Mouse (Mus musculus): ENCODE data around the gene Epha8. TPM values are rescaled to one million over a fixed set of nuclear protein-coding genes. Genes with fewer than 3 reads are reported as not detected.

The Epha8 gene
- polyA plus RNA-seq, 1 experiment from 2014 or later = 1.9 TPM

DNA sequence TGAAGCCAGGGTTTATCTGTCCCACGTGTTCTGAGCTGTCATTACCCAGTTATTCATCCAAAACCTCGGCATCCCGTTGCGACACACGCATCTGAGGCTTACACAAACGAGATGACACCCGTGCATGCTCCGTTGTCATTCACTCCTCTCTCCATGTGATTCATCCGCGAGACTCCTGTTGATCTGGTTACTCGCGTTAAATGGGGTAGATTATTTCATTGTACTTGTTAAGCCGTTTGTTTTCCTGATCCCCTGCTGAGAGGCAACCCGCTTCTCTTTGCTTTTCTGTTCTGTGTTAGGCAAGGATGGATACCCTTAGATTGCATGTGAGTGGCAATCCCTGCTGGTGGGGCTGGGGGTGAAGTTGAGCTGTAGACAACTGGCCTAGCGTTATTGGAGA, 30.8 kb downstream of the Epha8 start:
- no peak for ATAC-seq
- 2% methylated on average over 15 of the region's 15 CpGs for WGBS
- H3K36me3 ChIP-seq (ENCODE audit: control insufficient read depth, insufficient read depth, low read length) = no peaks in the 10 kb centered on the region
- no peak overlapping the region for H3K9ac ChIP-seq (ENCODE audit: low read length)
- no peak overlapping the region for H3K4me2 ChIP-seq (ENCODE audit: low read length)
- no peaks in the 10 kb centered on the region for H3K9me3 ChIP-seq (replicated peaks; ENCODE audit: control insufficient read depth, low read length)
- H3K4me3 ChIP-seq (ENCODE audit: low read depth, low read length) = no peak overlapping the region
- no peak overlapping the region for H3K27ac ChIP-seq (ENCODE audit: low read depth, low read length)
- 0 out of 2 replicates have a peak, but pooled peaks cover 2% of the 10 kb centered on the region for H3K4me1 ChIP-seq (ENCODE audit: control insufficient read depth, insufficient read depth, low read length)
- DNase-seq (ENCODE audit: low spot score) = peak; percentile 36
- H3K27me3 ChIP-seq (replicated peaks; ENCODE audit: control insufficient read depth, insufficient read depth, low read length) = peaks cover 10% of the 10 kb centered on the region; the same call in 1 of the 2 replicates

DNA sequence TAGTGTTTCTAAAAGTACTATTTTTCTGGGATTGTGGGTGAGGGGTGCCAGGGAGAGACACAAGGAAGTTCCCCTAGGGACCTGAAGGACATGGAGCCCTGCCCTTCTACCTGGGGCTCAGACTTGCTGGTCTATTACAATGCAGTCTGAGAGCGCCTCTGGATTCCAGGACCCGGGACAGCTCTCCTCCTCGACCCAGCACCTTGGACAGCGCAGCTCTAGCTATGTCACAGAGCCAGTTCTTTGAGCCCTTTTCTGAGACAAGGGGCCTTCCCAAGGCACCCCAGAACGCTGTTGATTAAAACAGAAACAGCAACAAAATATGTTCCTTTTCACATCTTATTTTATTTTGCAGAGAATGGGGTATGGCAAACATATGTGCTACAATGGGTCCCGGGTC, 32.1 kb downstream of the Epha8 start:
- Histone ChIP-seq H3K9ac (ENCODE audit: low read length) (no peak overlapping the region), H3K36me3 (ENCODE audit: control insufficient read depth, insufficient read depth, low read length) (no peaks in the 10 kb centered on the region), H3K27me3 (replicated peaks; ENCODE audit: control insufficient read depth, insufficient read depth, low read length) (peaks cover 10% of the 10 kb centered on the region; the same call in 1 of the 2 replicates), H3K27ac (ENCODE audit: low read depth, low read length) (no peak overlapping the region), H3K4me3 (ENCODE audit: low read depth, low read length) (no peak overlapping the region), H3K9me3 (replicated peaks; ENCODE audit: control insufficient read depth, low read length) (no peaks in the 10 kb centered on the region), H3K4me1 (ENCODE audit: control insufficient read depth, insufficient read depth, low read length) (0 out of 2 replicates have a peak, but pooled peaks cover 2% of the 10 kb centered on the region), H3K4me2 (ENCODE audit: low read length) (no peak overlapping the region)
- WGBS = 5% methylated on average over 6 of the region's 6 CpGs
- DNase-seq (ENCODE audit: low spot score) (no peak), ATAC-seq (no peak)

DNA sequence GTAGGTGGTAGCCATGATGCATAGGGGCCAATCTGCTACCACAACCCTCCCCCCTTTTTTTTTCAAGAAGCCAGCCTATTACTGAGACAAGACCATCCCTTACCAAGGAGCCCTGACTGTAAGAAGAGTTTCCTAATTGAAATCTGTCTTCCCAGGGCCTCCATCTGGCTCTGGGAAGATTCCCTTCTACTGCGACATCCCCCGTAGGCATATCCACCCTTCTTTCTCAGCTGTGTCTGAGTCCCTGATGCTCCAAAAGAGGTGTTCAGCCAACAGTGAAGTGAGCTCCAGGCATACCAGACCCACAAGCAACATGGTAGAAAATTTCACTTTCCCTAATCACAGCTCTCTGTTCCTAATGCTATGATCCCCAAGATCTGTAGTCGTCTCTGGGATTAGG, 37.1 kb downstream of the Epha8 start:
- 70% methylated on average over 3 of the region's 3 CpGs for WGBS

GRCm38 (mm10) chr4:136918834-136919233, 37.8 kb downstream of the Epha8 start:
- Histone ChIP-seq H3K36me3 (ENCODE audit: control insufficient read depth, insufficient read depth, low read length) (no peaks in the 10 kb centered on the region), H3K4me1 (ENCODE audit: control insufficient read depth, insufficient read depth, low read length) (peaks cover 15% of the 10 kb centered on the region), H3K4me3 (ENCODE audit: low read depth, low read length) (no peak overlapping the region), H3K4me2 (ENCODE audit: low read length) (no peak overlapping the region), H3K27me3 (replicated peaks; ENCODE audit: control insufficient read depth, insufficient read depth, low read length) (no peaks in the 10 kb centered on the region), H3K9ac (ENCODE audit: low read length) (no peak overlapping the region), H3K9me3 (replicated peaks; ENCODE audit: control insufficient read depth, low read length) (no peaks in the 10 kb centered on the region), H3K27ac (ENCODE audit: low read depth, low read length) (no peak overlapping the region)
- ATAC-seq = no peak
- 91% methylated on average over 8 of the region's 8 CpGs for WGBS
- DNase-seq (ENCODE audit: low spot score) = no peak

More for the DNA sequence above, 37.1 kb downstream of the Epha8 start:
- Histone ChIP-seq H3K4me1 (ENCODE audit: control insufficient read depth, insufficient read depth, low read length) (peaks cover 15% of the 10 kb centered on the region), H3K27ac (ENCODE audit: low read depth, low read length) (no peak overlapping the region), H3K4me2 (ENCODE audit: low read length) (no peak overlapping the region), H3K36me3 (ENCODE audit: control insufficient read depth, insufficient read depth, low read length) (no peaks in the 10 kb centered on the region), H3K27me3 (replicated peaks; ENCODE audit: control insufficient read depth, insufficient read depth, low read length) (no peaks in the 10 kb centered on the region), H3K4me3 (ENCODE audit: low read depth, low read length) (no peak overlapping the region), H3K9ac (ENCODE audit: low read length) (no peak overlapping the region), H3K9me3 (replicated peaks; ENCODE audit: control insufficient read depth, low read length) (no peaks in the 10 kb centered on the region)
- DNase-seq (ENCODE audit: low spot score) (no peak), ATAC-seq (no peak)

DNA sequence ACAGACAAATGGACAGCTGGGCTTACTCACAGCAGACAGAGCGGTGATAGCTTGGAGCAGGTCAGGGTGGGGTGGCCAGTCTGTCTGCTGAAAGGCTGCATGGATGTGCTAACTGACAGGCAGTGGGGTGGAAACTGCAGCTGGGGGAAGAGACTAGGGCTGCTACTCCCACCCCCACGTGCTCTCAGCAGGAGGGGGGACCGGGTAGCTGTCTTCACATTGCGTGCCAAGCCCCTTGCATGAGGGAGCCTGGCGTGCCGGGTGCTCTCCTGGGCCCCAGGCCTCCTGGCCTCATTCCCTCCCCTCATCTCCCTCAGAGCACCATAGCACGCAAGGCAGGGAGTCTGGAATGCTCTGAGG, 39.5 kb downstream of the Epha8 start:
- Histone ChIP-seq H3K9ac (ENCODE audit: low read length) (no peak overlapping the region), H3K27ac (ENCODE audit: low read depth, low read length) (0 out of 2 replicates have a peak overlapping the region, but pooled peaks have one; percentile 50)
- WGBS = 31% methylated on average over 5 of the region's 7 CpGs

DNA sequence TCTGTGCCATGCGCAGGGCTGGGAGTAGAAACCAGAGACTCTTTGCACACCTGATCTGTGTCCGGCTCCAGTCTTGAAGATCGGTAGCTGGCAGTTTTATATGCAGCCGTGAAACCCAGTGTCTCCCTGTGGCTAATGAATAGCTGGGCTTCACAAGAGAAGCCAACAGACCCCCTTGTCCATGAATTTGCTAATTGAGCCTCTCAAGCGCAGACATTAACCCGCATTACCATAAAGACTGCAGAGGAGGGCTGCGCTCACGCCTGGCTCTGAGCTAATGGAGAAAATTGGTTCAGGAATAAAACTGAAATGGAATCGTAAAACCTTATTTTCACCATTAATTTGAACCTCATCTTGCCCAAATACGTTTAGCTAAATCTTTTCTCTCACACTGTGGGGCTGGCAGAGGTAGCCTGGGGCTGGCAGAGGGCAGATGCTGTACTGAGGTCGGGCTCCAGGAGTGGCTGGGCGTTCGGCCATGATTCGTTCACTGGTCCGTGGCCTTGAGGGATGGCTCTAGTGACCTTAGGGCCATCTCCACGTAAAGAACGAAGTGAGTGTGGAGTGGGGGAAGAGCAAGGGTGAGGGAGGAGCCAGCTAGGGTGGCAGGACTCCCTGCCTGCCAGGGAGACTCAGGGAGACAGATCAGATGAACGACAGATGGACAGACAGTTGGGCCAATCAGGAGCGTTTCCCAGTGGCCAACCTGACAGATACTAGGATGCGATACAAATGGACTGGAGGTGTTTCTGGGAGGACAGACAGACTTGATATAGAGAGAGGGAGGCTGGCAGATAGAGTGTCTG, 40.1 kb downstream of the Epha8 start:
- Histone ChIP-seq H3K9ac (ENCODE audit: low read length) (no peak overlapping the region), H3K4me1 (ENCODE audit: control insufficient read depth, insufficient read depth, low read length) (peaks cover 18% of the 10 kb centered on the region), H3K9me3 (replicated peaks; ENCODE audit: control insufficient read depth, low read length) (no peaks in the 10 kb centered on the region), H3K27ac (ENCODE audit: low read depth, low read length) (peak overlapping the region; percentile 50; the same call in 1 of the 2 replicates), H3K4me2 (ENCODE audit: low read length) (no peak overlapping the region), H3K27me3 (replicated peaks; ENCODE audit: control insufficient read depth, insufficient read depth, low read length) (0 out of 2 replicates have a peak, but pooled peaks cover under 1% of the 10 kb centered on the region), H3K36me3 (ENCODE audit: control insufficient read depth, insufficient read depth, low read length) (no peaks in the 10 kb centered on the region), H3K4me3 (ENCODE audit: low read depth, low read length) (no peak overlapping the region)
- DNase-seq (ENCODE audit: low spot score) (peak; percentile 53), ATAC-seq (no peak)
- 46% methylated on average over 20 of the region's 20 CpGs for WGBS

More for the DNA sequence above, 39.5 kb downstream of the Epha8 start:
- H3K27me3 ChIP-seq (replicated peaks; ENCODE audit: control insufficient read depth, insufficient read depth, low read length) = no peaks in the 10 kb centered on the region
- H3K4me1 ChIP-seq (ENCODE audit: control insufficient read depth, insufficient read depth, low read length) = peaks cover 15% of the 10 kb centered on the region
- ATAC-seq = no peak
- no peak overlapping the region for H3K4me2 ChIP-seq (ENCODE audit: low read length)
- no peaks in the 10 kb centered on the region for H3K36me3 ChIP-seq (ENCODE audit: control insufficient read depth, insufficient read depth, low read length)
- no peaks in the 10 kb centered on the region for H3K9me3 ChIP-seq (replicated peaks; ENCODE audit: control insufficient read depth, low read length)
- H3K4me3 ChIP-seq (ENCODE audit: low read depth, low read length) = no peak overlapping the region
- DNase-seq (ENCODE audit: low spot score) = no peak

DNA sequence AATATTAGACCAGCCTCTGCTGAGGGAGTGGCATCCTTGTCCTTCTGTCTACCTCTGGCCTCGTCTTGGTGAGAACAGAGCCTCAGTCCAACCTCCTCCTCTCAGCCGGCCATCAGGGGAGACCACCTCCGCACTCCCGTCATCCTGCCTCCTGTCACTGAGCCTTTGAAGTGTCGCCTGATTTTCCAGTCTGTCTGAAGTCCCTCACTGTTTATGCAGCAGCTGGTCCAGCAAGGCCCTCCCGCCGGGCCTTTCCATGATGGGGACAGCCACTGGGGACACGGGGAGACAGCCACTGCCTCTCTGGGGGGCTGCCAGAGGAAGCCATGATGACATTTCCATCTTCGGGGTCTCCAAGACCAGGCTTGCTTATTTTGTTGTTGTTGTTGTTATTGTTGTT, 43.8 kb downstream of the Epha8 start:
- H3K4me1 ChIP-seq (ENCODE audit: control insufficient read depth, insufficient read depth, low read length) = peaks cover 22% of the 10 kb centered on the region
- H3K9me3 ChIP-seq (replicated peaks; ENCODE audit: control insufficient read depth, low read length) = no peaks in the 10 kb centered on the region
- H3K27me3 ChIP-seq (replicated peaks; ENCODE audit: control insufficient read depth, insufficient read depth, low read length) = peaks cover 13% of the 10 kb centered on the region; the same call in 1 of the 2 replicates
- H3K27ac ChIP-seq (ENCODE audit: low read depth, low read length) = no peak overlapping the region
- ATAC-seq (no peak), DNase-seq (ENCODE audit: low spot score) (no peak)
- H3K4me3 ChIP-seq (ENCODE audit: low read depth, low read length) = no peak overlapping the region
- no peak overlapping the region for H3K9ac ChIP-seq (ENCODE audit: low read length)
- no peak overlapping the region for H3K4me2 ChIP-seq (ENCODE audit: low read length)
- WGBS = 23% methylated on average over 9 of the region's 9 CpGs
- no peaks in the 10 kb centered on the region for H3K36me3 ChIP-seq (ENCODE audit: control insufficient read depth, insufficient read depth, low read length)

DNA sequence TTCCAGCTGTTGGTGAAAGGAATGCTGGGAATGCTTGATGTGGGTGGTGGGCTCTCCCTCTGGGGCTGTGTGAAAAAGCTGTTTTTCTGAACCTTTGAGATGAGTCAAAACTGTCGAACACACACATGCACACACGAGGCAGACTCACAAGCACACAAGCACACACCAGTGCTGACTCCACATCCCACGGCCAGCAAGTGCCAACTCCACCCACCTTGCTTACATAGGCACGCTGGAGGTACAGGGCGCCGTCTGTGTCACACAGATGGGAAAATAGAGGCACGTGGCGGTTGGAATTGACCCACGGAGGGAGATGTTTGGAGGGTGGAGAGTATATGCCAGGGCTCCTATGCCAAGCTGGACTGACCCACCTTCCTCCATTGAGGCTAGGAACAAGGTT, 44.8 kb downstream of the Epha8 start:
- Histone ChIP-seq H3K27me3 (replicated peaks; ENCODE audit: control insufficient read depth, insufficient read depth, low read length) (peaks cover 13% of the 10 kb centered on the region; the same call in 1 of the 2 replicates), H3K36me3 (ENCODE audit: control insufficient read depth, insufficient read depth, low read length) (no peaks in the 10 kb centered on the region), H3K4me3 (ENCODE audit: low read depth, low read length) (no peak overlapping the region), H3K9me3 (replicated peaks; ENCODE audit: control insufficient read depth, low read length) (no peaks in the 10 kb centered on the region), H3K4me2 (ENCODE audit: low read length) (peak overlapping the region; percentile 35), H3K9ac (ENCODE audit: low read length) (no peak overlapping the region), H3K4me1 (ENCODE audit: control insufficient read depth, insufficient read depth, low read length) (peaks cover 15% of the 10 kb centered on the region), H3K27ac (ENCODE audit: low read depth, low read length) (0 out of 2 replicates have a peak overlapping the region, but pooled peaks have one; percentile 9)
- ATAC-seq = peak; percentile 2; the same call in 1 of the 2 replicates
- DNase-seq (ENCODE audit: low spot score) = no peak
- WGBS = 49% methylated on average over 9 of the region's 9 CpGs

DNA sequence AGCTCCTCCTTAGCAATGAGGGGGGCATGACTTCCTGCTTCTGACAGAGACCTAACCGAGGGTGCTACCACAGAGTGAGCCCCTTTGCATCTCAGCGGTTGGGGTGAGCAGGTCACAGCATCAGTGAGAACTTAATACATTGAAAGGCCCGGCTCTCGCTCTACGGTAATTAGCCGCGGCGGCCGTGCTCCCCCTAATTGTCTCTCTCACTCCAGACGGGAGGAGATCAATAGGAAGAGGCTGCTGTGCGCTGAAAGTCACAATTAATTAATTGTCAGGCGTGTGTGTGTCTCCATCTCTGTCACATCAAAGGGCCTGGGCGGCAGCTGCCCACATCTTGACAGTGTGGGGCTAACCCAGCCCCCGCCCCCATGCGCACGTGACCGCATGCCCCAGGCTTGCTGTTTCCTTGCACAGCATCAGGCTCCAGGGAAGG, 45.4 kb downstream of the Epha8 start:
- Histone ChIP-seq H3K27me3 (replicated peaks; ENCODE audit: control insufficient read depth, insufficient read depth, low read length) (peaks cover 13% of the 10 kb centered on the region; the same call in 1 of the 2 replicates), H3K4me1 (ENCODE audit: control insufficient read depth, insufficient read depth, low read length) (peaks cover 10% of the 10 kb centered on the region), H3K36me3 (ENCODE audit: control insufficient read depth, insufficient read depth, low read length) (no peaks in the 10 kb centered on the region), H3K4me3 (ENCODE audit: low read depth, low read length) (no peak overlapping the region), H3K9me3 (replicated peaks; ENCODE audit: control insufficient read depth, low read length) (no peaks in the 10 kb centered on the region), H3K9ac (ENCODE audit: low read length) (peak overlapping the region; percentile 8; the same call in 1 of the 2 replicates), H3K4me2 (ENCODE audit: low read length) (peak overlapping the region; percentile 35), H3K27ac (ENCODE audit: low read depth, low read length) (0 out of 2 replicates have a peak overlapping the region, but pooled peaks have one; percentile 9)
- 1% methylated on average over 17 of the region's 17 CpGs for WGBS
- ATAC-seq (peak; percentile 67), DNase-seq (ENCODE audit: low spot score) (peak; percentile 61)

Data from forebrain, embryonic 14.5 days (tissue).